Mouse (Mus musculus) left cerebral cortex, postnatal 10 days (tissue): ENCODE results near the gene Guk1. TPM values are rescaled to one million over a fixed set of nuclear protein-coding genes. Genes with fewer than 3 reads are reported as not detected.

Experiments
- DNase-seq, 2 experiments: peaks; one replicate each; pipeline ENCODE4 v3.0.0; 2021 to 2022; ENCODE audit warnings: low spot score in 2 of 2, mixed read lengths in 1 of 2; ENCODE audit errors: extremely low spot score in 1 of 2
- intact Hi-C: fragments of 180-260 bp; cut with DNase I; formaldehyde crosslinking; loops from one replicate; pipeline ENCODE4 v1.15.1; 2025
- total RNA-seq, 2 experiments: library from RNA; stranded (reverse); gene quantifications; 2 replicates each; pipeline ENCODE4 v1.2.3; 2021

Guk1 gene
- total RNA-seq, 2 experiments from 2014 or later: 115 to 117 TPM

- intact Hi-C loops: no loop called here
- no peak for DNase-seq
Observed at GRCm38 (mm10) chr11:59174189-59174838, 17.7 kb downstream of the Guk1 start.

GRCm38 (mm10) chr11:59170549-59170948 lies 21.5 kb downstream of the Guk1 start:
- intact Hi-C loops: no loop called here
- DNase-seq: no peak

- intact Hi-C loops: no loop called here
- no peak for DNase-seq
Observed at GRCm38 (mm10) chr11:59169807-59170206, 22.2 kb downstream of the Guk1 start.

- peak in 1 of 2 experiments; percentile 13 for DNase-seq
- intact Hi-C loops: no loop called here
Observed at GRCm38 (mm10) chr11:59165616-59166241, 26.3 kb downstream of the Guk1 start.

DNA sequence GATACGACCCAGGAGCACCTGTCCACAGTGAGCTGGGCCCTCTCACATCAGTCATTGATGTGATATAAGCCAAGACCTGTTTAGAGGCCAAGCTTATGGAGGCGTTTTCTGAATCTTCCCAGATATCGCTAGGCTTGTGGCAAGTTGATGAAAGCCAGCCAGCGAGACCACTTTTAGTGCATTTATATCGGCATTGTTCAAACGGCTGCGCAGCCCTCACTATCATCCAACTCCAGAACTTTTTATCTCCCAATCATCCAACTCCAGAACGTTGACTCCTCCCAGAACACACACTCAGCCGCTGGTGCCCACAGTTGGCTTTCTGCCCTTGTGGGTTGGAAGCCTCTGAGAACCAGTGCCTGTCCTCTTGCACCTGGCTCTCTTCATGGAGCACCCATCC lies 27.6 kb downstream of the Guk1 start:
- DNase-seq: peak in 1 of 2 experiments; percentile 21
- intact Hi-C loops: no loop called here

DNA sequence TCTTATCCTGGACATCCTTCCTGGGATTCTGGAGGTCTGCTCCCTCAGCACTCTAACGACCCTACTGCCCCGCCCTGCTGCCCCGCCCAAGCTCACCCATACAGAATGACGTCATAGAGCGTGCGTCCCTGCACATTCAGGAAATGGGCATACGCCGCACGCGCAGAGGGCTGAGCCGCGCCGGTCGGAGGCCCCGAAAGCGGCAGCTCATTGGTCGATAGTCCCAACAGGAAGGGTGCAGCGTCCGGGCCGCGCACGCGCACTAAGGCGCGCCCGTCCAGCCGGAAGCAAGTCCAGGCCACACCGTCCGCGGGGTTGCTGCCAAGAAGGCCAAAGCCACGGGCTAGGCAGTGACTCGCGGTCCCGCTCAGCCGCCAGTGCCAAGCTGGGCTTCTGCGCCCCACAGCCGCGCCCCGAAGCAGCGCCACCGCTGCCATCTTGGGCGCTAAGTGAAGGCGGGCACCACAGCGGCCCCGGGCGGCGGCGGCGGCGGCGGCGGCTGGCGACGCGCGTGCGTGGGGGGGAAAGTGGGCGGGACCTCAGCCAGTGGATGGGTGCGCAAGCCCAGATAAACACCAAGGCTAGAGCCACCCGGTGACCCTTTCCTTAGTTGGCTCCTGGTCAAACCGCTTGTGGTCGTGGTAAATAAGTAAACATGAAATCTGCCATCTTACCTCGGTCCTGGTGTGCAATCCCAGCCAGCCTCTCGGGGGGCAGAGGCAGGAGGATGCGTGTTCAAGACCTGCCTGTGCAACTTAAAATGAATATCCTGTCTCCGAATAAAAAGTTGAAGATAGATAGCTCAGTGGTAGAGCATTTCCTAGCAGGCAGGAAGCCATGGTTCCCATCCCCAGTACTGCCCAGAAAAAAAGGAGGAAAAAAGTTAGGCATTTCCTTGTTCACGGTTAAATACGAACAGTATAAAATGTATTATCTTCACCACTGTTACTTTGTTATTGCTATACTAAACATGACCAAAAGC lies 28.5 kb downstream of the Guk1 start, which contains the start of gene Iba57:
Gene Iba57, minus strand, starts transcription at position 485 of the 982 bp plus-strand sequence.
- intact Hi-C loops: no loop called here
- DNase-seq: peak; percentile 98

GRCm38 (mm10) chr11:59162443-59163254 lies 29.4 kb downstream of the Guk1 start:
- intact Hi-C loops: no loop called here
- peak in 1 of 2 experiments; percentile 11 for DNase-seq

DNA sequence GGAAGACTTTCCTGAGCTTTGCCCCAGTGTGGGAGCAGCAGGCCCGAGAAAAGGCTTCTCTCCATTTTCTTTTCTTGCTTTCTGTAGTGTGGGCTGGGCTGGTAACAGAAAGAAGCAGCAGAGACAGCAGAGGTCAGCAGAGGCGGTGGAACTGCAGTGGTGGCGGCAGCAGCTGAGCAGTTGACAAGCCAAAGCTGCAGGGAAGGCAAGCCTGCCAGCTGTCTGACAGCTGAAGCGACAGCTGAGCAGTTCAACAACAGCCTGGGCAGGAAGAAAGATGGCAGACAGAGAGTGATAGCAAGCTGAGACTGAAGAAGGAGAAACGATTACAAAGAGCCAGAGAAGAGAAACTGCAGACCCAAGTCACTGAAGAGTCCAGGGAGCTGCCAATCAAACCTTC lies 30.6 kb downstream of the Guk1 start:
- DNase-seq: peak in 1 of 2 experiments; percentile 26
- intact Hi-C loops: no loop called here

DNA sequence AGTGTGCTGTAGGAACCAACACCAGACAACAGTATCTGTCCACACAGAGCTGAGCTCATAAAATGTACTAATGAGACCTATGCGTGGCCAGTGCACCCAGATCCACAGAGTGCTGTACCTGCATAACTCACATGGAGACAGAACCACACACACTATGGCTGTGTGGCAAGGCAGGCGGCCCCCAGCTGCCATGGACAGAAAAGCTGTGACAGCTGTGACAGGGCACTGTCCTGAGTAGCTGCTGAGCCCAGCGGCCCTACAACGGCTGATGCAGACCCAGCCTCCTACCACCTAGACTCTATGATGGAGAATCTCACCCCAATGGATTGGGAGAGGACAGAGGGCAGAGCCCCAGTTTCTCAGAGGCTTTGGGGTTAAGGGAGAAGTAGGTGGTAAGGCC lies 32.5 kb downstream of the Guk1 start:
- no peak for DNase-seq
- intact Hi-C loops: no loop called here

DNA sequence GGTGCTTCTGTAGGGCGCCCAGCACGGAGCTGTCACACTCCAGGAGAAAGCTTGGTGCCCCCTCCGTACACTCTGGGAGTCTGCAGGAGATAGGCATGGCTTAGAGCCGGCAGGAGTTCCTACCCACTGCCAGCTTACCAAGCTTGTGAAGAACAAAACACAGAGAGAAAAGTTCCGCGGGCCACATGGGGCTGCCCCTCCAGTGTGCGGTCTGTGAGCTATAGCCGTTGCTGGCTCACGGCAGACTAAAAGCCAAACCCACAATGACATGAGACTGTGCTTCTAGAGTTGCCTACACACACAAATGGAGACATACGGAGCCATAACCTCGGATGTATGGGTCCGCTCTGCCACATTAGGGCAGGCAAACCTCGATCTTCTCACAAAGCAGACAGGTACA lies 32.9 kb downstream of the Guk1 start:
- DNase-seq: no peak
- intact Hi-C loops: no loop called here

DNA sequence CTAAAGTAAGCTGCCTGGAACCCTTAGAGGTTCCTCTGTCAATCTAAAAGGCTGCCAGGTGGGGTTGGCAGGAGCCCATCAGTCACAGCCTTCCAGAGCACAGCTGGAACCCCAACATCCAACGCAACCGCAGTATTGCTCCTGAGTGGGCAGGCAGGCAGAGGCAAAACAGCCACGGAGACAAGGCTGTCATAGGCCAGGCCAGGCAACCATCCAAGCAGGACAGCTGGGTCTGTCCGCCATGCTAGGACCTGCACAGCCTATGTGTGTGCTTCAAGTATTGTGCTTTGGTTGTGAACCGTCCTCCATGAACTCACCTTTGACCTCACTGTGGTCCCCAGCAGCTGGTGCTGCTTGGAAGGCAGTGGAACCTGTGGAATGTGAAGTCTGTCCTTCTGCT lies 36.1 kb downstream of the Guk1 start:
- intact Hi-C loops: no loop called here
- peak in 1 of 2 experiments; percentile 25 for DNase-seq

GRCm38 (mm10) chr11:59154220-59154619 lies 37.8 kb downstream of the Guk1 start:
- intact Hi-C loops: no loop called here
- DNase-seq: no peak

DNA sequence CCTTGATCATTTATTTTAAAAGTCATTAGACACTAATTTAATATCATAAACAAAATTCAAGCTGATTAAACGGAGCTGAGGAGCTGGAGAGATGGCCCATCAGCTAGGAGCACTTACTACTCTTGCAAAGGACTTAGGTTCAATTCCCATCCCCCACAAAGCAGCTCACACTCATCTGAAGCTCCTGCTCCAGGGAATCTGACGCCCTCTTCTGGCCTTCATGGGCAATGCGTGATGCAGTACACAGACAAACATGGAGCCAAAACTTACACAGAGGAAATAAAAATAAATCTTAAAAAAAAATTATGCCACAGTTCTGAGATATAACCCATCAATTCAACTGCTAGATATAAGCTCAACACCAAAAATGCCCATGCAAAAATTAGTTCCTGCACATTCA lies 40.3 kb downstream of the Guk1 start:
- no peak for DNase-seq
- intact Hi-C loops: no loop called here

GRCm38 (mm10) chr11:59149302-59149701 lies 42.7 kb downstream of the Guk1 start:
- DNase-seq: no peak
- intact Hi-C loops: no loop called here

DNA sequence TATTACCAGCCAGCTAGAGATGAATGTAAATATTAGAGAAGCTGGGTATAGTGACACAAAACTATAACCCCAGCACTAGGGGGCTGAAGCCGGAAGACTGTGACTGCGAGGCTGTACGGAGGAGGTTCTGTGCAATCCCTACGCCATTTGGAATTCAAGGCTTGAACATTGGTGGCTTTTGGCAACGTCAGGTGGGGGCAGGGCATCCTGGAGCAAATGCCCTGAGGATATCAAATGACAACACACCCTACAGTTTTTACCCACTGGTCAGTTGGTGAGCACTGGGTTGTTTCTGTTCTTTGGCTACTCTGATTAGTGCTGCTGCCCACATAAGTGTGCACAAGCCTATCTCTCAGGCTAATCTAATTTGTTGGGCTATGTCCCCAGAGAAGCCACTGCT lies 49.0 kb downstream of the Guk1 start:
- intact Hi-C loops: no loop called here
- no peak for DNase-seq

DNA sequence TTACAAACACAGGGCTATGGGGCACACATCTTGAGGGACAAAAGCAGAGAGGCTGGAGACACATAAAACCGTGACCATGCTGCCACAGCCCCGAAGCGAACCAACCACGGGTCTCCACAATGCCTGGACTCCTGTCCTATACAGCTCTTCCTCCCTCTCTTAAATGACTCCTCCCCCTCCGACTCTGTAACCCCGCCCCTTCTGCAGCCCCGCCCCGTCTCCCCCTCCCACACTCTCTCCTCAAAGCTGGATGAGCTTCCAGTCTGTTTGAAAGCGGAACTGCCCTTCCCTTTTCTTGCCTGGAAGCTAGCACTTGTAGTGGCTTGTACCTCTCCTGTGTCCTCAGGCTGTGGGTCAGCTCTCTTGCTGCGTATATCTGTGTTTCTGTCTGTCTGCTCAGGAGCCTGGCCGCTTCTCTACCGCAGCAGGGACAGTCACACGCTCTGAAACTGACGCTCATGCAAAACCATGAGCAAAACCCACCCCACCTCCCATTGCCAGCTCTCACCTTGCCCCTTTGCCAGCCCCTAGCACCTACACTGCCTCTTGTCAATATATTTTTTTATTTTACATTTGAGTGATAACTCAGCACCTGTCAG lies 50.1 kb downstream of the Guk1 start:
- intact Hi-C loops: no loop called here
- DNase-seq: no peak

- DNase-seq: no peak
Observed at GRCm38 (mm10) chr11:59138537-59139486, 53.2 kb downstream of the Guk1 start.

More at GRCm38 (mm10) chr11:59138537-59139486, 53.2 kb downstream of the Guk1 start:
- intact Hi-C loops: no loop called here
